Mouse (Mus musculus) cortical plate, adult 2 months (tissue): Measurements from ENCODE around the gene Tsc22d2.

Experiments used
- CTCF ChIP-seq: fragments of 200-500 bp; IDR thresholded peaks from 2 replicates; pipeline ENCODE4 v1.5.1; 2011; ENCODE audit warnings: mild to moderate bottlenecking, control low read depth, low read length; ENCODE audit not compliant: insufficient read depth; ENCODE audit errors: extremely low read depth
- POLR2A ChIP-seq: fragments of 200-500 bp; IDR thresholded peaks from 2 replicates; pipeline ENCODE4 v1.6.1; 2011; ENCODE audit warnings: mild to moderate bottlenecking, low read length, control low read depth; ENCODE audit not compliant: insufficient read depth; ENCODE audit errors: extremely low read depth

GRCm38 (mm10) chr3:58501961-58502360, 87.4 kb downstream of the Tsc22d2 start:
- TF ChIP-seq POLR2A, result no peak
- no peak for TF ChIP-seq CTCF
